Mouse (Mus musculus) erythroid progenitor cell, adult 5-6 weeks (primary cell): ENCODE results near the gene B020004J07Rik. TPM values are rescaled to one million over a fixed set of nuclear protein-coding genes. Genes with fewer than 3 reads are reported as not detected.
"Not testable (repeated sequence)": the region's sequence is repeated elsewhere in the genome, so short reads cannot be mapped to it uniquely, and the experiment has no call there.

Experiments
- ATAC-seq: replicated peaks from 2 replicates; pipeline ENCODE4 v1.8.0; 2016; ENCODE audit warnings: moderate number of reproducible peaks, mild to moderate bottlenecking, moderate TSS enrichment, inconsistent platforms; ENCODE audit not compliant: poor library complexity, low FRiP score, severe bottlenecking
- total RNA-seq, 2 experiments: library from RNA; stranded (forward) in 1 of 2; stranded (reverse) in 1 of 2; fragments of 150-400 nt in 1 of 2; fragments of 186-747, 209-891 nt in 1 of 2; gene quantifications; 2 replicates each; pipeline versions ENCODE4 v1.2.3 to v1.2.4; 2015 to 2017; ENCODE audit warnings: low replicate concordance in 2 of 2

Gene B020004J07Rik
- total RNA-seq (2015; ENCODE audit: low replicate concordance), result not detected in 2 replicates
- not detected in 2 replicates for total RNA-seq (2017; ENCODE audit: low replicate concordance)

DNA sequence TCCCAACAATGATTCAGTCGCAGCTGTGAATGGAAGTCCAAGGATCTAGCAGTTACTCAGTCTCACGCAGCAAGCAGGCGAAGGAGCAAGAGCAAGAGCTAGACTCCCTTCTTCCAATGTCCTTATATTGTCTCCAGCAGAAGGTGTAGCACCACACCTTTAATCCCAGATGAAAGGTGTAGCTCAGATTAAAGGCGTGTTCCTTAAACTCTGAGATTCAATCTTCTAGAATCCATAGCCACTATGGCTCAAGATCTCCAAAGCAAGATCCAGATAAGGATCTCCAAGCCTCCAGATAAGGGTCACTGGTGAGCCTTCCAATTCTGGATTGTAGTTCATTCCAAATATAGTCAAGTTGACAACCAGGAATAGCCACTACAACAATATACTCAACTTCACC is at the start of gene B020004J07Rik:
Gene B020004J07Rik, minus strand, starts transcription at position 101 of the 400 bp plus-strand sequence.
- not testable (repeated sequence) for ATAC-seq

DNA sequence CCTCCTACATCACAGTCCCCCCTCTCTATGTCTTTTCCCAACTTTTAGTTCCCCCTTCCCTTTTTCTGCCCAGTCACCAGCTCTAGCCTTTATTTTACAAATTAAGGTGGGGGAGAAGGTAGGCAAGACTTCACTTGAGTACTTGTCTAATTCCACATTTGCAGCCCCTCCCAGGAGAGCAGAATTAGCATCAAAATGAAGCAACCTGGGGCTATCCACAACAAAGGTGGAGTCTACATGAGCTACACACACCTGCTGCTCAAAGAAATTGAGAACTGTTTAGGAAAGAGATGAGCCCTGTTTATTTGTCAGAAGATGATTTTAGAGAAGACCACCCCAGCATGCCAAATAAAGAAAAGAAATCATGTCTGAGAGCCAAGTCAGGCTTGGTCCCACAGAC is 45.6 kb upstream of the B020004J07Rik start:
- no peak for ATAC-seq

GRCm38 (mm10) chr4:101883641-101884040 is 39.8 kb upstream of the B020004J07Rik start:
- no peak for ATAC-seq

- ATAC-seq, result not testable (repeated sequence)
Observed at GRCm38 (mm10) chr4:101875687-101876086, 31.9 kb upstream of the B020004J07Rik start.

DNA sequence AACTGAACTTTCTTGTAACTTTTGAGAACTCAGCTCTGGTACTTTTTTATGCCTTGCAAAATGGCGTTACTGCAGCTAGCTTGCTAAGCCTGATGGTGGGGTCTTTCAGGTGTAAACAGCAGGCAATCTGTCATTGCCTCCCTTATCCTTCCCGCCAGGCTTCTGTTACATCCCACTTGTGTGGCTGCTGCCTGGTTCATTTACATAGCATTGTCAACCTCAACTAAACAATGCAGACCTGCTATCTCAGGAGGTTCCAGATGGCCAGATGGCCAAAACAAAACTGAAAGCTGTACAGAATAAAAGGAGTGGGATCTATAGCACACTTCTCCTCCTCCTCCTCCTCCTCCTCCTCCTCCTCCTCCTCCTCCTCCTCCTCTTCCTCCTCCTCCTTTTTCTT is 28.2 kb upstream of the B020004J07Rik start:
- not testable (repeated sequence) for ATAC-seq

DNA sequence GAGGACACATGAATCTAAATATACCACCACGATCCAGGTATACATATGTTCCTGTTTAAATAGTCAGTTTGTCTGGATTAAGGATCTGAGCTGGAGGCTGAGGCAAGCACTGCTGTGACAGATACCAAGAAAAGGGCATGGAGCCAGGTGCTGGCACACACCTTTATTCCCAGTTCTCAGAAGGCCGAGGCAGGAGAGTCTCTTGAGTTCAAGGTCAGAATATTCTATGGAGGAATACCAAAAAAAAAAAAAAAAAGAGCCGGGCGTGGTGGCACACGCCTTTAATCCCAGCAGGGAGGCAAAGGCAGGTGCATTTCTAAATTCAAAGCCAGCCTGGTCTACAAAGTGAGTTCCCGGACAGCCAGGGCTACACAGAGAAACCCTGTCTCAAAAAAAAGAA is 18.5 kb upstream of the B020004J07Rik start:
- no peak for ATAC-seq

GRCm38 (mm10) chr4:101860873-101861272 is 17.1 kb upstream of the B020004J07Rik start:
- no peak for ATAC-seq

- ATAC-seq, result no peak
Observed at GRCm38 (mm10) chr4:101850908-101851307, 7.1 kb upstream of the B020004J07Rik start.

Other genes starting within 250 kb of the B020004J07Rik start
- gene Leprot, start 196.3 kb downstream of the B020004J07Rik start, total RNA-seq (2015; ENCODE audit: low replicate concordance), result 39.0 and 44.3 TPM in 2 replicates
- gene Leprot, start 196.3 kb downstream of the B020004J07Rik start, total RNA-seq (2017; ENCODE audit: low replicate concordance), result 44.6 and 63.9 TPM in 2 replicates
- 1.3 and 3.2 TPM in 2 replicates for gene Lepr, start 126.6 kb downstream of the B020004J07Rik start, total RNA-seq (2015; ENCODE audit: low replicate concordance)
- gene Lepr, start 126.6 kb downstream of the B020004J07Rik start, total RNA-seq (2017; ENCODE audit: low replicate concordance), result 2.8 and 4.1 TPM in 2 replicates
- gene C130073F10Rik, start 49.8 kb upstream of the B020004J07Rik start, total RNA-seq (2015; ENCODE audit: low replicate concordance), result not detected in 2 replicates
- not detected in 2 replicates for gene C130073F10Rik, start 49.8 kb upstream of the B020004J07Rik start, total RNA-seq (2017; ENCODE audit: low replicate concordance)
- gene Gm12800, start 65.1 kb upstream of the B020004J07Rik start, total RNA-seq (2015; ENCODE audit: low replicate concordance), result not detected in 2 replicates
- not detected in 2 replicates for gene Gm12800, start 65.1 kb upstream of the B020004J07Rik start, total RNA-seq (2017; ENCODE audit: low replicate concordance)
- gene Gm12794, start 96.4 kb upstream of the B020004J07Rik start, total RNA-seq (2015; ENCODE audit: low replicate concordance), result not detected in 2 replicates
- not detected in 2 replicates for gene Gm12794, start 96.4 kb upstream of the B020004J07Rik start, total RNA-seq (2017; ENCODE audit: low replicate concordance)
- gene Gm12790, start 137.0 kb upstream of the B020004J07Rik start, total RNA-seq (2015; ENCODE audit: low replicate concordance), result not detected in 2 replicates
- not detected in 2 replicates for gene Gm12790, start 137.0 kb upstream of the B020004J07Rik start, total RNA-seq (2017; ENCODE audit: low replicate concordance)
- not detected in 2 replicates for gene Gm12789, start 142.6 kb upstream of the B020004J07Rik start, total RNA-seq (2015; ENCODE audit: low replicate concordance)
- gene Gm12789, start 142.6 kb upstream of the B020004J07Rik start, total RNA-seq (2017; ENCODE audit: low replicate concordance), result not detected in 2 replicates
- 6.8 and 14.7 TPM in 2 replicates for gene Pde4b, start 243.5 kb upstream of the B020004J07Rik start, total RNA-seq (2015; ENCODE audit: low replicate concordance)
- gene Pde4b, start 243.5 kb upstream of the B020004J07Rik start, total RNA-seq (2017; ENCODE audit: low replicate concordance), result 3.2 and 5.4 TPM in 2 replicates